Mouse (Mus musculus) liver, postnatal 0 days (tissue): Measurements from ENCODE around the gene Prelid3b.

Experiments used
- CTCF ChIP-seq: sonication (generic); IDR thresholded peaks from 2 replicates; pipeline ENCODE4 v1.5.1; 2016; ENCODE audit warnings: antibody characterized with exemption, low read depth
- EP300 ChIP-seq: IDR thresholded peaks from 2 replicates; pipeline ENCODE4 v1.6.1; 2016; ENCODE audit warnings: antibody characterized with exemption, low read depth, mild to moderate bottlenecking

DNA sequence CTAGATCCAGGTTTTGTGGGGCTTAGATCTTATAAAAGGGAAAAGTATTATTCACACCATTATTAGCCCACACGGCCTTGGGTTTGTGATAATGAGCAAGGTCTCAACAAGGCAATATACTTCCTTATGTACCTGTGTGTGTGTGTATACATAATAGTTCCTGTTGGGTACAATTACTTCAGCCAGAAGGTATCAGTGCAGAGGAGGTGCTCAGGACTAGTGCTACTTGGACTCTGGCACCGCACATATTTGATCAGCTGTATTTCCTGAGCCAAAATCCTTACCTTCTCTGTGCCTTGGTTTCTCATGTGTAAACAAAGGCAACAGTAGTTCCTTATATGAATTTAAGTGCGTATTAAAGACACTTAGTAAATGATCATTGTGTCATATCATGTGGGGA lies 49.3 kb upstream of the Prelid3b start:
- TF ChIP-seq EP300, result no peak
- no peak for TF ChIP-seq CTCF
